8 mouse cellular contexts compared by ENCODE assay signal in genomic region chr12:54202765-54203655, GRCm38 (mm10). TPM values are rescaled to one million over a fixed set of nuclear protein-coding genes. Genes with fewer than 3 reads are reported as not detected.
DNase-seq lines count a peak whose midpoint lies in the region; ATAC-seq and TF ChIP-seq lines count a peak whose summit lies in the region.

No protein-coding gene starts in this region.

- H3K27me3 ChIP-seq in forebrain, embryonic 12.5 days, result peaks cover 29% of the 10 kb centered on the region
- H3K27me3 ChIP-seq in liver, embryonic 13.5 days, result peaks cover 45% of the 10 kb centered on the region

- peak overlapping the region; percentile 70 for H3K9ac ChIP-seq in forebrain, embryonic 12.5 days
- peak overlapping the region; percentile 62 for H3K9ac ChIP-seq in liver, embryonic 13.5 days

- H3K9me3 ChIP-seq in forebrain, embryonic 12.5 days, result 0 out of 2 replicates have a peak, but pooled peaks cover 3% of the 10 kb centered on the region
- no peaks in the 10 kb centered on the region for H3K9me3 ChIP-seq in liver, embryonic 13.5 days (replicated peaks)

- peaks cover 39% of the 10 kb centered on the region for H3K4me1 ChIP-seq in forebrain, embryonic 12.5 days
- H3K4me1 ChIP-seq in liver, embryonic 13.5 days (replicated peaks), result peaks cover 19% of the 10 kb centered on the region

- peak overlapping the region; percentile 54 for H3K4me3 ChIP-seq in left cerebral cortex, adult 2 months
- H3K4me3 ChIP-seq in forebrain, embryonic 12.5 days (replicated peaks), result peak overlapping the region; percentile 60
- peak overlapping the region; percentile 59 for H3K4me3 ChIP-seq in liver, embryonic 13.5 days (replicated peaks)

- ATAC-seq in forebrain, embryonic 12.5 days (ENCODE audit: low FRiP score), result peak; percentile 62
- peak; percentile 45 for ATAC-seq in liver, embryonic 13.5 days (ENCODE audit: low read depth)

- no peak overlapping the region; the same call in 1 of the 2 replicates for H3K27ac ChIP-seq in left cerebral cortex, adult 2 months
- H3K27ac ChIP-seq in forebrain, embryonic 12.5 days, result no peak overlapping the region
- H3K27ac ChIP-seq in liver, embryonic 13.5 days, result no peak overlapping the region

- peak; percentile 30 to 39 for DNase-seq in left cerebral cortex, adult 2 months (ENCODE audit: extremely low spot score in 1 of 2, low spot score in 2 of 2)
- no peak for DNase-seq in left cerebral cortex, adult 8-10 months (ENCODE audit: low spot score in 2 of 2)
- DNase-seq in R1 (ENCODE audit: low read depth, low spot score), result peak; percentile 50
- DNase-seq in induced T-regulatory cell, adult 2 months (ENCODE audit: low read depth), result peak; percentile 65
- no peak for DNase-seq in liver, embryonic 13.5 days
- DNase-seq in neural tube, embryonic 10.5 days (ENCODE audit: extremely low spot score, low spot score), result peak; percentile 71
- DNase-seq in thymus, postnatal 36 days, result peak; percentile 54 to 59

- TF ChIP-seq CTCF in left cerebral cortex, adult 2 months (IDR thresholded peaks at IDR 0.05), result no peak

- 4% methylated on average over 55 of the region's 55 CpGs for WGBS in forebrain, embryonic 12.5 days
- WGBS in liver, embryonic 13.5 days (ENCODE audit: insufficient replicate concordance), result under 1% methylated on average over 55 of the region's 55 CpGs

- peak overlapping the region; percentile 93 for H3K4me2 ChIP-seq in forebrain, embryonic 12.5 days
- H3K4me2 ChIP-seq in liver, embryonic 13.5 days, result peak overlapping the region; percentile 80

- no peaks in the 10 kb centered on the region for H3K36me3 ChIP-seq in forebrain, embryonic 12.5 days (replicated peaks)
- no peaks in the 10 kb centered on the region for H3K36me3 ChIP-seq in liver, embryonic 13.5 days

- intact Hi-C loops in left cerebral cortex, adult 2 months (cut with DNase I), result loop anchor here (2.0 kb wide), 1 partner anchor 150 kb away; no protein-coding TSS in a partner anchor

RNA-seq across cellular contexts. Expression of gene Egln3, which starts 0.7 kb away (rescaled TPM):
- total RNA-seq in left cerebral cortex, adult 2 months (2021), result 10 to 100 TPM; 10.1 to 11.5 TPM
- total RNA-seq in left cerebral cortex, adult 8-10 months (2022), result 10 to 100 TPM in 1 of 4 experiments, 1 to 10 TPM in 3; 8.8 to 10.8 (median 9.7) TPM
- 3.8 and 3.9 TPM in 2 replicates for polyA plus RNA-seq in forebrain, embryonic 12.5 days (2016; fragmentation: Nextera tagmentation; extraction: Ambion mirVana)
- polyA plus RNA-seq in liver, embryonic 13.5 days (2015; fragmentation: Nextera tagmentation; extraction: Ambion mirVana), result 1.6 and 1.8 TPM in 2 replicates

Comparison
In these comparisons a context has a peak if more than half of its experiments do, and no peak if none do; other contexts are left out.
1. DNase-seq: peak in left cerebral cortex, adult 2 months (2 of 2), R1 (single experiment), induced T-regulatory cell, adult 2 months (single experiment), neural tube, embryonic 10.5 days (single experiment) and thymus, postnatal 36 days (2 of 2); none in left cerebral cortex, adult 8-10 months (0 of 2) and liver, embryonic 13.5 days (single experiment).
2. Peak in every context shown above with its lines, with median percentiles within 50 percentile points of each other: H3K4me3 ChIP-seq.